Mouse (Mus musculus) gastrocnemius, adult 8-10 months (tissue): Measurements from ENCODE around the gene Snx3. TPM values are rescaled to one million over a fixed set of nuclear protein-coding genes. Genes with fewer than 3 reads are reported as not detected.

Source experiments
- DNase-seq, 2 experiments: peaks; one replicate each; pipeline ENCODE4 v3.0.0; 2022; ENCODE audit warnings: low spot score in 2 of 2
- total RNA-seq, 4 experiments: library from RNA; stranded (reverse); gene quantifications; 2 replicates each; pipeline ENCODE4 v1.2.4; 2022

The Snx3 gene
- total RNA-seq, 4 experiments from 2014 or later = 150 to 170 (median 157) TPM

GRCm38 (mm10) chr10:42504096-42504710 is 2.4 kb downstream of the Snx3 start:
- no peak for DNase-seq

- no peak for DNase-seq
Observed at GRCm38 (mm10) chr10:42510141-42510540, 8.3 kb downstream of the Snx3 start.

- no peak for DNase-seq
Observed at GRCm38 (mm10) chr10:42511184-42512135, 9.6 kb downstream of the Snx3 start.

- no peak for DNase-seq
Observed at GRCm38 (mm10) chr10:42514125-42514524, 12.3 kb downstream of the Snx3 start.

DNA sequence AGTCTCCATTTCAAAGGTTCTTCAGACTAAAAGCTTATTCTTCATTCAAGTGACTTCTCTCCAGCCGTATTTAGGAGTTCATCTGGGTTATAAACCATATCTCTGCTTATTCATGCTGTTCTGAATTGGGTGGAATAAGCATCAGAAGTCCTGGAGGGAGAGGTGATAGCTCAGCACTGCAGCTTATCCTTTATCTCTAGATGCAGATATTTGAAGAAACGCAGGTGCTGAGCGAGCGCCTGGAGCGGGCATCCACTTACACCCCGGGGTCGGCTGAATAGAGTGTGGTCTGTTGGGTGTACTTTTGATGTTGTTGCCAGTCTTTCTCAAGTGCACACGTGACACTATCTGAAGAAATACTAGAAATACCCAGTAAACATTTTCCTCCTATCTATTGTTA is 16.5 kb downstream of the Snx3 start:
- DNase-seq = no peak

DNA sequence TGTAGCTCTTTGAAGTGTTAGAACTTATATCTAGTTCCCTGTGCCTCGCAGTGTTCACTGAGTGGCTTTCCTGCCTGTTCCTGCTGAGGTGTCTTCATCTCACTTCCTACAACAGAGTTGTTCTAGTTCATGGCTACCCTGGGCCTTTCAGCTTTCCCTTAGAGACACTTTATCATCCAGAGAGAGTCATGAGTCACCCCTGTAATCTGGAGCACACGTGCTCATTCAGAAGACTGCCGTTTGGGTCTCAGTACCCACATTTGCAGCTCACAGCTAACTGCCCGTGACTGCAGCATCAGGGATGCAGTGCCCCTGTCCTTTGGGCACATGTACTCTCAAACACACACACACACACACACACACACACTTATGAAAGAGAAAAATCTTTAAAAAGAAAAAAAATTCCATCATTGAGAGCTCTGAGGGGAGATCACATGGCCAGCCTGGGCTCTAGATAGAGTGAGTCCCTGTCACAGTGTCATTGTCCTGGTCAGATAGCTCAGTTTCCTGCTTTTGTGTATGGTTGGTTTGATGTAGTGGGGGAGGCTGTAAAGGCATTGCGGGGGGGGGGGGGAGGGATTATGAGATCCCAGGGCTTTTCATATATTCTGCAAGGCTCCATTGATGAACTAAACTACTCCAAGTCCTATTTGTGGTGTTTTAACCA is 19.6 kb downstream of the Snx3 start:
- DNase-seq = no peak

- no peak for DNase-seq
Observed at GRCm38 (mm10) chr10:42522912-42523311, 21.1 kb downstream of the Snx3 start.

DNA sequence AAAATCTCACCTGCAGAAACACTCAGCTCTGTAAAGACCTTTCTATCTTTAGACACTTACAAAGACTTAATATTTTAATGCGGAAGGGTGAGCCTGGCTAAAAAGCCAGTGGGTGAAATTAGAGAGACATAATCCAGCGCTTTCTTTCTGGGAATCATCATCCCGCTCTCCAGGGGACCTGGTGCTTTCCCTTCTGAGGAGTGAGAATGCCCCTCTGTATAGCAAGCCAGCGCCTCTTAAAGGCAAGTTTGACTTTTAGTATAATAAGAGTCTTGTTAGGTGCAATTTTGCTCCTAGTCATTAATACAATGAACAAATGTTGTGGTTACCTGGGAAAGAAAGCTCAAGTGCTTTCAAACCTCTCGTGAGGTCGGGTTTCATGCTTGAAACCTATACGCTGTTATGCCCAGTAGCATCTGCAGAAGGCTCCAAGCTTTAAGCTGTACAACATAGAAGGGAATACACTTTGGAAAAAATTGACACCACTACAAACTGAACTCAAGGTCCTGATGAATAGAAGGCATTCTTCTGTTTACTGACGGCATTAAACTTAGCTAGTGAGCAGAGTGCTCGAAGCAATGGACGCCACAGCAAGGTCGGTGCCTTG is 21.8 kb downstream of the Snx3 start:
- no peak for DNase-seq

DNA sequence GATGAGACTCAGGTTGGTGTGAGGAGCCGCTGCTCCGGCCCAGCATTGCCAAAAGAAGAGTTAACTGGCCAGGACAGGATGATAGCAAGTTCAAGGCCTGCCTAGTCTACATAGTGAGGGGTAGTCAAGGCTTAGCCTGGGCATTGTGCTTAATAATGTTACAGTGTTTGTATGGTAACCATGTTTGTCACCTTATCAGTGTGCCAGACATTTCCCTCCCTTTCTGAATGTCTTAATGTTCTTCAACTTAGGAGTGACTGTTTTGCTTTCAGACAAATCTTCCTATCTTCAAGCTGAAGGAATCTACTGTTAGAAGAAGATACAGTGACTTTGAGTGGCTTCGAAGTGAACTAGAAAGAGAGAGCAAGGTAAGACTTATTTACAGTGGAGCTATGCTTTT is 23.9 kb downstream of the Snx3 start:
- no peak for DNase-seq

- no peak for DNase-seq
Observed at GRCm38 (mm10) chr10:42533836-42534453, 32.1 kb downstream of the Snx3 start.

GRCm38 (mm10) chr10:42537571-42538316 is 35.9 kb downstream of the Snx3 start:
- DNase-seq = no peak

GRCm38 (mm10) chr10:42545707-42546503 is 44.1 kb downstream of the Snx3 start:
- DNase-seq = no peak

DNA sequence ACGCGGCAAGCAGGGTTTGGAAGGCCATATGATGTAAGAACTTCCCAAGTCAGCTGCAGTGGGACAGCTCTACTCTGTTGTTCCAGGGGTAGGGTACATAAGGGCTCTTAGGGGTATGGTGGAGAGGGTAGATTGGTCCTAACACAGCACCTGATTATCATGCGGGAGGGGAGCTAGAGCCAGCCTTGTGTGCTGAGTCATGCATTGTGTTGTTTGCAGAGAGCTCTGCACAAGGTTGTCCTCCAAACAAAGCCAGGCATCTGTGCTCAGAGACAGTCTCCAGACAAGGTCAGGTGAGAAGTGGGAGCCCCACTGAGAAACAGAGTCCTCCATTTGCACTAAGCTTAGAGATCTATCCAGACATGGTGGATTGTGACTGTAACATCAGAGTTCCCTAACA is 44.7 kb downstream of the Snx3 start:
- no peak for DNase-seq

DNA sequence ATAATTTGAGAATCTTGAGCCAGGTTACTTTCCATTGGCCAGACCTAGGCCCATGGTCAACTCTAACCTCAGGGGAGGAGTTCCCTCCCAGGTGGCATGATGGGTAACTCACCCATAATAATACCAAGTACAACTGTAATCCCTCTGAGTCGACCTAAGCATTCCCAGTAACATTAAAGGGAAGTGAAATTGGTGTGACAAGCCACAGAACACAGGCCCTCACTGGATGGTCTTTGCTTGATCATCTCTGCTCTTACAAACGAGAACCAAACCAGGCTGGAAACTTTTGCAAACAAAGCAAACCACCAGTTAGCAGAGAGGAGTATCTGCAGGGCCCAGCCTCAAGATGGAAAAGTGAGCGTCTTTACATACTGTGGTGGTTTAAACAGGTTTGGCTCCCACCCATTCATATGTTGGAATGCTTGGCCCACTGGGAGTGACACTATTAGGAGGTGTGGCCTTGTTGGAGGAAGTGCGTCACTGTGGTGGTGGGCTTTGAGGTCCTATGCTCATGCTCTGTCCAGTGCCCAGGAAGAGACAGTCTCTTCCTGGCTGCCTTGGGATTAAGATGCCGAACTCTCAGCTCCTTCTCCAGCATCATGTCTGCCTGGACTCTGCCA is 57.9 kb downstream of the Snx3 start:
- no peak for DNase-seq

DNA sequence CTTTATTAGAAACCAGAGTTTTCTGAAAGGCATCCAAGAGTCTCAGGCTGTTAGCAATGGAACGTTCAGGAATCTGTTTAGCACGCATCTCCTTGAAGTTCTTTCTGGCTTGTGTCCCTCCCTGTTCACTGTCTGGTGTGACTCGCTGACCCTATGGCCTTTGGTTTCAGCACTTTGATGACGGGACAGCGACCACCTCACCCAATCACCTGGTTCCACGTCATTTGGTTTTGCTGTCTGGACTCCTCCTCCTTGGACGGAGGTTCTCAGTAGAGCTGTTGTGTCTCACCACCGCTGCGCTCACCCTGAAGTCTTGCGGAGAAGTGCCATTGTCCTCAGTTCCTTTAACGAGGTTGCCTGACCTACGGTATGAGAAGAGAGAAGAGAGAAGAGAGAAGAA is 60.4 kb downstream of the Snx3 start:
- DNase-seq = no peak

- no peak for DNase-seq
Observed at GRCm38 (mm10) chr10:42572567-42572966, 70.7 kb downstream of the Snx3 start.

- no peak for DNase-seq
Observed at GRCm38 (mm10) chr10:42572971-42573370, 71.1 kb downstream of the Snx3 start.

- no peak for DNase-seq
Observed at GRCm38 (mm10) chr10:42574639-42575038, 72.8 kb downstream of the Snx3 start.

- no peak for DNase-seq
Observed at GRCm38 (mm10) chr10:42577525-42578280, 75.9 kb downstream of the Snx3 start.
